Mouse (Mus musculus) liver (tissue): ENCODE measurements around the gene Gabarapl1.
"Not testable (repeated sequence)": the region's sequence is repeated elsewhere in the genome, so short reads cannot be mapped to it uniquely, and the experiment has no call there.

Source experiments
- DNase-seq: peaks from one replicate; pipeline ENCODE4 v3.0.0-alpha.2; 2020; ENCODE audit warnings: mixed read lengths

The Gabarapl1 gene

DNA sequence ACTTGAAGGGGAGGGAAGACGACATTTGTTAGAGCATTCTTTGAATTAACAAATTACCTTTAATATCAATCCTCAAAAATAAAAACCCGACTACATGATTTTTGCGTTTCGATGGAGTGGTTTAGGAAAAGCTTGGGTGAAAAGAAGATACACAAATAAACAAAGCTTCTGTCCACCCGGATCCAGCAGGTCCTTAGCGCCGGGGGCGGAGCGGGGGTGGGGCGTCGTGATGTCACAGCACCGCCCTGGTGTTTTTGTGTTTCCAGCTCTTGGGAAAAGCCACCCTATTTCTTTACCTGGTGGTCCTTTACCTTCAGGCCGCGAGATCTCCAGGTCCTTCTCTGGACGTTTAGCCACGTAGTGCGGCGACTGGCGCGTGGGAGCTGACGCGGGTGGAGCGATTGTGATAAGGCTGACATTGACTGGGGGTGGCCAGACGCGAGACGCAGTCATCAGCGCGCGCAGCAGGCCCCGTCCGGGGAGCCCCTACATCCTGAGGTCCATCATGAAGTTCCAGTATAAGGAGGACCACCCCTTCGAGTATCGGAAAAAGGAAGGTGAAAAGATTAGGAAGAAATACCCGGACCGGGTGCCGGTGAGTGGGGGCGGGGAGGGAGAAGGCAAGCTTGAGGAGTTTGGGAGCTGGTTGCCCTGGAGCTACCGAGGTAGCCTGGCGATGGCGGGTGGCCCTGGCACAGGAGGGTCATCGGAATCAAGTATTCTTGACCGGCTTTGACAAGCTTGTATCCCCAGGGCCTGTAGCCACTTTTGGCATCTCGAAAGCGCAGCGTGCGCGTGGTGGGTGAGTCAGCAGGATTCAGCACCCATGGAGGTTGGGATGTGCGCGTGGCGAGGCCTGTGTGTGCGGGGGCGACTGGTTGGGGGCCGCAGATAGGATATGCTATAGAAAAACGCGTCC is at the start of gene Gabarapl1:
Gene Gabarapl1 (plus strand): TSS at position 219 of the 919 bp plus-strand sequence.
- peak; percentile 89 for DNase-seq

DNA sequence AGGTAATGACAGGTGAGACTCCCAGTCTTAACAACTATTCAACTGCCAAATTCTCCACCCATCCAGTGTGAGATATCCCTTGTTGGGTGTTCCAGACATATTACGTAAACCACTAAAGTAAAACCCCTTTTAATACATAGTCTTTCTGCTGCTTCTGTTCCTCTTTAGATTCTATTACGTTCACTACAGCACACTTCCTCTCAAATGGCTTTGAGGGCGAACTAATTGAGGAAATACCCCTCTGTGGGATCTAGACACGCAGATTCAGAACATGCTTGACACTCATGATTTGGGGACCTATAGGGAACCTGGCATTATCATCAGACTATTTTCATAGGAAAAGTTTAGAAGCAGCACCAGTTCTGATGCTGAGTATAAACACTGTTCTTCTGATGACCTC is 38.0 kb upstream of the Gabarapl1 start:
- no peak for DNase-seq

- DNase-seq = no peak
These were observed 35.4 kb upstream of the Gabarapl1 start for GRCm38 (mm10) chr6:129497345-129498218.

DNA sequence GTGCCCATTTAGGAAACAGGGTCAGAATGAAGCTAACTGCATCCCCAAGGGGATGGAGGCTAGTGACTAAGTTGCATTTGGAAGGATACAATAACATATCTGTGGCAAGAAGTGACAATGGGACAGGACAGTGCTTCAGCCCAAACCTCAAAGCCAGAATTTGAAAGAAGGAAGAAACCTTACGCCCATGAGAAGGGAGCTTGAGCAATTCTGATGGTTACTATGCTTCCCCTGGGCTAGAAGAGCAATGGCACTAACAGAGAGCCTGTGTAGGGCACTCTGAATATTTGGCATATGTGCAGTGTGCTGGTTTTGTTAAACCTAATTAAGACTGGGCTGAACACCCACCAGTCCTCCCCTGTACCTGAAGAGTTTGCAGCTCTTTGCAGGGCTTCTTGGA is 33.4 kb upstream of the Gabarapl1 start:
- not testable (repeated sequence) for DNase-seq

GRCm38 (mm10) chr6:129503471-129503870 is 29.5 kb upstream of the Gabarapl1 start:
- DNase-seq = no peak

GRCm38 (mm10) chr6:129507024-129507423 is 25.9 kb upstream of the Gabarapl1 start, which contains the start of gene Olr1:
Gene Olr1, minus strand, starts transcription at chr6:129507165.
- no peak for DNase-seq

DNA sequence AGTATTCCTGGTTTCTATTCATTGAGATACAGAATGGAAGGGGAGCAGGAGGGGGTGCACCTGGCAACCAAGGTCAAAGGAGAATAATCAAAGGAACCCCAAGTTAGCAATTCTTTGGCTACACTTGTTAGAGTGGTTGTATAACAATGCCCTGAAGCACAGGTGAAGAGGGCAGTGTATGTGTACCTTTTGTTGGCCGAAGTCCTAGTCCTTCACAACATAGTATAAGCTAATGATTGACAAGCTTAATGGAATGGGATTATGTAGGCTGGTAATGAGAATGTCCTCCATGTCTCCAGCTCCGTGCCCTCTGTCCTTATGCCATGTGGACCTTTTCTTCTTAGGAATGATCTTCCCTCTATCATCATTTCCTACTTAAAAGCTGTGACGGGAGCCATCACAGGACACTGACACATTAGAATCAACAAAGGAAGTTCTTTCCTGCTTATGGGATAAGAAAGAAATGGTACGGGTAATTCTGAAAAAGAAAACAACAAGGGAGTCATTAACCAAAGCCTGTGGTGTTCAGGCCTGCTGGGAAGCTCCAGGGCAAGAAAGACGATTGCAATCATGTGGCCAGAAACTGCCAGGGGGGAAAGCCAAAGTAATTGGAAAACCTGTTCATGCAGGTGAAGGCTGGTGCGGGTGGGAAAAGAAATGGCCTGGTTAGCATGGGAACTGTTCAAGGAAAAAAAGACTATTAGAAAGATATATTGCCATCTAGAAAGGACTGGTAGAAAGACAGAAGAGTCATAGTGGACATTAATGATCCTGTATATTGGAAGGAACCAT is 22.6 kb upstream of the Gabarapl1 start:
- no peak for DNase-seq

GRCm38 (mm10) chr6:129512367-129512766 is 20.6 kb upstream of the Gabarapl1 start, which contains the start of gene Tmem52b:
Gene Tmem52b, plus strand, starts transcription at chr6:129512555.
- DNase-seq = no peak

- DNase-seq = no peak
These were observed 20.1 kb upstream of the Gabarapl1 start for GRCm38 (mm10) chr6:129512868-129513267.

- DNase-seq = no peak
These were observed 19.6 kb upstream of the Gabarapl1 start for GRCm38 (mm10) chr6:129513409-129513808.

- DNase-seq = no peak
These were observed 18.6 kb upstream of the Gabarapl1 start for GRCm38 (mm10) chr6:129514376-129514775.

DNA sequence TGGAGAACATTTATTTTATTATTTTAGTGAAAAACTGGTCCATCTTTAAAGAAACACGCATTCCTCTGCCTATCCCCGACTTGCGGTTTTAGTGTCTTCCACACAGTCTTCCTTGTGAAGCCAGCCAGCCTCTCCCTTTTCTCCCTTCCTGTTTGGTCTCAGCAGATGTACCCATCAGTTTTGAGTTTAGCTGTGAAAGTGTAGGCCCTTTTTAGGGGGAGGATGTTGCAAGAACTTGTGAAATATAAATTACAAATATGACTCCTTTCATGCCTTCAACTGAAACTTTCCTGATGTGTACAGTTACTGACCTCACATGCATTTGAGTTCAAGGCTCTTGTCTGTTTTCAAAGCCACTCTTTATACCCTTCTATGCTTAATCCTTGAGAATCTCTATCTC is 17.9 kb upstream of the Gabarapl1 start:
- no peak for DNase-seq

GRCm38 (mm10) chr6:129516388-129516787 is 16.6 kb upstream of the Gabarapl1 start:
- DNase-seq = no peak

DNA sequence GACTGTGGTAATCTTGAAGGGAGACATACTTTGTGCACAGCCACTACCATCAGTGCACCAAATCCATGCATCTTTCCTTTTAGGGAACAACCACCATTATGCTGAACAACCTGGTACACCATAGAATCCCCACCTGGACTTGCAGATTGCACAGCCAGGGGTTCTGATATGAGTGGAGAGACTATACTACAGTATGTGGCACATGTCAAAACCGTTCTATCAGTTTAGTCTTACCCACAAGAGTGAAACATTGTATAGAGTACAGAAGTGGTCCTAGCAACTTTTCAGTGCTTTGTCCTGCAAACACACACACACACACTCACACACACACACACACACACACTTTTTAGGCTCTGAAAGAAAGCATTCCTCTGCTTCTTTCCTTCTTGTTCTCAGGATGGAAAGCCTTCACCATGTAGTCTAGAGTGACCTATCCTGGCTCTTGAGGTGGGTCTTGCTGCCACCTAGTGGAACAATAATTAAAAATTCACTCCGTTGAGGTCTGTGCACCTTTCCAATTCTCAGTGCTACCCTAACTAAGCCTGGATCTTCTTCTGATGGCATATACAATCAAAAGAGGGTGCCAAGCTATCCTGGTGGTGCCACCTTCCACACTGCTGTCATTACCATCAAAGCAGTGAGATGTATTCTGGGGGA is 15.1 kb upstream of the Gabarapl1 start:
- no peak for DNase-seq

GRCm38 (mm10) chr6:129526069-129526468 is 6.9 kb upstream of the Gabarapl1 start:
- DNase-seq = no peak

DNA sequence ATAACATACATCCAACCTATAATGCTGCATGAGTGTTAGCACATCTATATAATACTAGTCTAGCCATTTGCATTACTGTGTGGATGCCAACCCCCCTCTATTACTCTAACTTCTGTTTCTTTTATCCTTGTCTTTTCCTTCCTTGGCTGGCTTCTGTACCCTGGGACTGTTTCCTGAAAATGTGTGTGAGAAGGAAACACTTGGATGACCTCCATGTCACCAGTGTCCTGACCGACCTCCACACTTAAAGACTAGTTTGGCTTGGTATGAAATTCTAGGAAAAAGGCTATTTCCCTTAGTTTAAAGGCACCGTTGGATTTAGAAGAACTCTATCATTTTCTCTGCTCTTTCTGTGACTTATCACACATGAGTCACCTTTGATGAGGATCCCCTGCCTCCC is 5.5 kb upstream of the Gabarapl1 start:
- no peak for DNase-seq

- DNase-seq = no peak
These were observed 3.4 kb upstream of the Gabarapl1 start for GRCm38 (mm10) chr6:129529605-129530004.

GRCm38 (mm10) chr6:129530261-129530660 is 2.7 kb upstream of the Gabarapl1 start:
- DNase-seq = no peak

DNA sequence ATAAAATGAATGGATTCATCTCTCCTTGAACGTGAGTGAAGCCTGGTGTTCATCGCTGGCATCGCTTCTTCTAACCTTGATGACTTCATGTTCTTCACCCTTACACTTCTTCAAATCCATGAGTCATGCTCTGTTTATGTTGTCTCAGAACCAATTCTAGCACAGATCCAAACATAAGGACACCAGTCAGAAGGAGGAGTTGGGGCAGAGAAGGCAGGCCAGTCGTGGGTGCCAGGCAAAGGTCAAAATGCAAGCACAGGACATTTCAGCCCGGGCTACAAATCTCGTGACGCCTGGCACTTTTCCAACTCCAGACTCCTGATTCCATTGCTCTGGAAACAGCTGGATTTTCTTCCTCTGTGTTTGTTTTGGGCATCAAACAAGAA is 411 bp upstream of the Gabarapl1 start:
- DNase-seq = peak; percentile 46

GRCm38 (mm10) chr6:129534057-129534456 is 1.1 kb downstream of the Gabarapl1 start:
- no peak for DNase-seq

GRCm38 (mm10) chr6:129534627-129535190 is 1.7 kb downstream of the Gabarapl1 start:
- no peak for DNase-seq

GRCm38 (mm10) chr6:129535723-129536122 is 2.8 kb downstream of the Gabarapl1 start:
- no peak for DNase-seq
